Mouse (Mus musculus): ENCODE measurements around the gene Med13l.

Med13l gene

DNA sequence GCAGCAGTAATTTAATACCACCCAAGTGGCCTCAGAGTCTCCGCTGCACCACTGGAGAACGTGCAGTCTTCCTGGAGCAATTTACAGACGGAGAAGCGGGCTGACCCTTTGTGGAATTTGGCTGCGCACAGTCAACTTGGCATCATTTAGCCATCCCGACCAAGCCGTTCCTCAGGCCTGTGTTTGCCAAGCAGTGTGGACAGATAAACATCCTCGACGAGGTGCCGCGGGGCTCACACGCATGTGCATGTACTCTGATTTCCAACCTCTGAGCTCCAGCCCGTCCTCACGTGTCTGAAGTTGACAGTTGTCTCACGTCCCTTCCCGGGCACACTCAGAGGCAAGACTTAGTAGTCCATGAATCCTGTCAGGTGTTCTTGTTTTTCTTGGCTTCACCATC is 166.9 kb downstream of the Med13l start:
- no peak for DNase-seq (ENCODE audit: low read depth, low spot score)

DNA sequence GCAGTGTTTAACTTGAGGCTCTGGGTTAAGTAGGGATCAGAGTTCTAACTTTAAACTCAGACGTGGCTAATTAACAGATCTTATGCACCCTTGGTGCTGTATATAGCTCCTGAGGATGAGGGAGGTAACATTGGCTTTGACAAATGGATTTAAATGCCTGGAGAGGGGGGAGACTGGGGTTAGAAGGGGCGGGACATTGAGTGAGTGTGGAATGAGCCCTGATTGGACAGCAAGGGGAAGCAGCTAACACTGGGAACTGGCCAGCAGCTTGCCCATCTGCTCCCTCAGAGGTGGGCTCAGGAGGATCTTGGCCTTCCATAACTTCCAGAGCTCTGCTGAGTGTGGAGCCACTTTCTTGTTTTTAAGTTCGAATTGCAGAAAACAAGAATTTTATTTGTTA is 171.7 kb downstream of the Med13l start:
- DNase-seq (ENCODE audit: low read depth, low spot score), result no peak

DNA sequence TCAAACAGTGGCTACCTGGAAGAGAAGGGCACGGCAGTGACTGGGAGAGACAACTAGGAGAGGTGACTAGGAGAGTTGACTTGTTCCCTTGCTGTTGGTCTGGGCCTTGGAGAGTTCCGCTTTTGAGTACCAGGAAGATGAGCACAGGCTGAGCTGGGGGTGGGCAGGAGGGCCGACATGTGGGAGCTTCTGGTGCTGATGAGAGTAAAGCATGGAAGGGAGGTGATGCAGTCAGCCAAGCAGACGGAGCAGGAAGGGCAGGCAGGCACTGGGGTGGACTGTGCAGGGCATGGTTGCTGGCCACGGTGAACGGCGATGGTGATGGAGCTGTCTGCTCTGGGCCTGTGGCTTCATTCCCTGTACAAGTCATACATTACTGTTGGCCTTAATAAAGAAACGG is 172.2 kb downstream of the Med13l start:
- no peak for DNase-seq (ENCODE audit: low read depth, low spot score)

DNA sequence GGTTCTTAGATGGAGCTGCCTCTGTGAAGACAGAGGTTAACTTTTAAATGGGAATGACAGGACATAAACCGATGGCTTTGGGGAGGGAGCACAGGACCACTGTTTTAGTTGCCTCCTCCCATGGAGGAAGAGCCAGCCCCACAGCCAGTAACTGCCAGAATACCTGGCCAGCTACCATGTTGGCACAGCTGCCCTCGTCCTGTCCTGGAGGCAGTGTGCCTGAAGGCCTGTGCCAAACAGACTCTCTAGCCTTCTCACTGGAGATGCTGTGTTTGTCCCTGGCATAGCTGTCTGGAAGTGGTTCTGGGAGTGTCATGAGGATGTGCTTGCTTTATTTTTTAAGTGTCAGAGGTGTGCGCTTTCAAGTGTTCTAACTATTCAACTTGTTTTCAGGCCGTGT is 173.1 kb downstream of the Med13l start:
- no peak for DNase-seq (ENCODE audit: low read depth, low spot score)

DNA sequence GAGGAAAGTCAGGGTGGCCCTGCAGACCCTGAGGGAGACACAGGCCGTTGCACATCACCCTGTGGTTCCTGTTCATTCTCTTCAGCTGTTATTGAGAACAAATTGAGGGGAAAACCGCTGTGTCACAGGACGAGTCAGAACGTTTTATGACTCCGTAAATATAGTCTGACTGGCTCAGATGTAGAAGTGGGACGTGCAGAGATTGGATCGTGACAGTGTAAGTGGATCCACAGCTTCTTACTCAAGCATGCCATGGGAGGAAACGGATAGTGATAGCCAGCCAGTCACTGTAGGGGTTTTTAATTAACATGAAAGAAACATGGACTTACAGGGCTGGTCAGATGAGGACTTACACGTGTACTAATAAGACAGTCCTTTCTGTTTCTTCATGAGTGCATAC is 174.0 kb downstream of the Med13l start:
- DNase-seq (ENCODE audit: low read depth, low spot score), result no peak

DNA sequence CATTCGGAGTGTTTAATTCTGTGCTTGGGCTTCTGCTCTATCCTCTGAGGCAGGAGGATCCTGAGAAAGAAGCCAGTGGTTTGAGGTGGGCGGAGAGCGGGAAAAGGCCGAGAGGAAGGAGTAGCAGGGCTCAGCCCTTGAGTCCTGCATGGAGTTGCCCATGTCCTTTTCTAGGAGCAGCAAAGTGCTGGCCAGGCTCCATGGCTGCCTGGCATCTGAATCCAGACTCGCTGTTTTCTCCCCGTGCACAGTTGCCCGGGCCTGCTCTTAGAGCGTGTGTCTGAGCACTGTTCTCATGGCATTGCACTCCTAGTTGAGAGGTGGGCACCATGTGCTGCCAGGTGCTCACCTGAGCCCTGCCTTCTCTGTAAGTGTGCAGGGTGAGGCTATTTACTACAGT is 175.3 kb downstream of the Med13l start:
- no peak for DNase-seq (ENCODE audit: low read depth, low spot score)

DNA sequence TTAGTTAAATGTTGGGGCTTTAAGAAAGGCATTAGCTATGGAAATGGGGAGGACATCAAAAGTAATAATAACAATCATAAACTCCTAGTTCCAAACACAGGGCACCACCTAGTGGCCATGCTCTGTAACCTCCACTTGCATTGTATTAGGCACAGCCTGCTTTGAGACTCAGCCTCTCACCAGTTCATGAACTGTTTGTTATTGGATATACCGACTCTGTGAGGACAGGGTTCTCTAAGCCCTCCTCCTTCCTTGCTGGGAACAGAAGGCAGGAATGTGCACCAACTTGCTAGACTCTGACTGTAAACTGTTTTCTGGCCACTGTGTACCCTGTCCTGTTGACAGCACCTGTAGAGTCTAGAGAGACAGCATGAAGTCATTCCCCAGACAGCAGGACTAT is 177.1 kb downstream of the Med13l start:
- no peak for DNase-seq (ENCODE audit: low read depth, low spot score)

DNA sequence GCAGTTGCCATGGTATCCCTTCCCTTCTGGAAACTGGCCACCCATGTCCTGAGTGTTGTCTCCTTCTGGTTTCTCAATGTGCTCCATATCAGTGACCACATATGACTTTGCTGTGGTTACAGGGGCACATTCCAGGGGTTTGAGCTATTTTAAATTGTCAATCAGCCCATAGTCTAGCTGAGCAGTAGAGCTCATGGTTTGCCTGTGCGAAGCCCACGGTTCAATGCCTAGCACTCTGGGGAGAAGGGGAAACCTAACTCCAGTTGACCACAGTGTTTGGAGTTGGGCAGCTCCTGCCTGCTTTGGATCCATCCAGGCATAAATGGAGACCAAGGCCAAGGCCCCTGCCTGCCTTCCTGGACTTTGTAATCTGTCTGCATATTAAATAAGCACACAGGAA is 182.6 kb downstream of the Med13l start:
- no peak for DNase-seq (ENCODE audit: low read depth, low spot score)

DNA sequence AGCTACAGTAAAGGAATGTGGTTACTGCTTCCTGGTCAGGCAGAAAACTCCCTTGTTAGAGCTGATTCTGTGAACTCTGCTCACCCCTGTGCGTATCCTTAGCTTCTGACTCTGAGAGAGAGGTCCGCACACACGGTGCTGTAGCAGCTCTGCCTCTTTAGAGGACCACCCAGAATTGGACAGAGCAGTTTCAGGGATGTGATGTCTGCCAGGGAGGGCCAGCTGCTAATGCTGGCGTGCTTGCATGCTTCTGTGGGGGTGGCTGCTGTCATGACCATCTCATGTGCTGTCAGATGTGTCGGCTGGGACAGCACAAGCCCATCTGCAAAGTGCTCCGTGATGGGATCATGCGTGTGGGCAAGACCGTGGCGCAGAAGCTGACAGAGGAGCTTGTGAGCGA is 186.5 kb downstream of the Med13l start:
- DNase-seq (ENCODE audit: low read depth, low spot score), result no peak

DNA sequence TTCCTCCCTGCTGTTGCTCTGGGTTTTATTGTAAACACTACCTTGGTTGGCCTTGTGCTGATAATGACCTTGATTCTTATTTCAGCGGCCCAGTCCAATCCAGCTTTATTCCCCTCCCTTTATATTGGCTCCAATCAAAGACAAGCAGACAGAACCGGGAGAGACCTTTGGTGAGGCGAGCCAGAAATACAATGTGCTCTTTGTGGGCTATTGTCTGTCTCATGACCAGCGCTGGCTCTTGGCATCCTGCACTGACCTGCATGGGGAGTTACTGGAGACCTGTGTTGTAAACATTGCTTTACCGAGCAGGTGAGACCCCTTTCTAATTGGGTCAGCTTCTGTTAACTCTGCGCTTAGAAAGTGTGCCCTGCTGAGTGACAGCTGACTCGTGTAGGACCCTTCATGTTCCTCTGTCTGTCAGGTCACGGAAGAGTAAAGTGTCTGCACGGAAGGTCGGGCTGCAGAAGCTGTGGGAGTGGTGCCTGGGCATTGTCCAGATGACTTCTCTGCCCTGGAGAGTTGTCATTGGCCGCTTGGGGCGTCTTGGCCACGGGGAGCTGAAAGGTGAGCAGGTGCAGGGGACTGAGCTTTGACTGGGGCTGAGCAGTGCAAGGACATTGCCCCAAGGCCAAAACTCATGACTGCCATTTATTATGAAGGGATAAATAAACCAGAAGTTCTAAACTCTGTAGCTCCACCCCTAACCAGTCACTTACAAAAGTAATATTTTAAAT is 191.1 kb downstream of the Med13l start:
- no peak for DNase-seq (ENCODE audit: low read depth, low spot score)

DNA sequence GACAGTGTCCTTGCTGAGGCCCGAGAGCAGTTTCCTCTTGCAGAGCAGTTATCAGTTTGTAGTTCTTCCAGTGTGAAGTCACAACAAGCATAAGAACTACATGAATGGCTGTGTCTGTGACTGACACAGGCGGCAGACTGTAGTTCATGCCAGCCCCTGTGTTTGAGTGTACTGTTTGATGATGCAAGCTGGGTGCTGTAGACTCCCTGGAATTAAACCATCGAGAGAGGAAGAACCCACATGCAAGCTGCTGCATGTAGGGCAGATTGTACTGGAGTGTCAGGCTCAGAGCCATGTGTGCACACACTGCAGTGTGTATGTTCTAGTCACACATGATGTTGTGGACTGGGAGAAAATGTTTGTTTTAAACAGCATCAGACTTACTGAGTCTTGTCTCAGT is 192.4 kb downstream of the Med13l start:
- DNase-seq (ENCODE audit: low read depth, low spot score), result no peak

DNA sequence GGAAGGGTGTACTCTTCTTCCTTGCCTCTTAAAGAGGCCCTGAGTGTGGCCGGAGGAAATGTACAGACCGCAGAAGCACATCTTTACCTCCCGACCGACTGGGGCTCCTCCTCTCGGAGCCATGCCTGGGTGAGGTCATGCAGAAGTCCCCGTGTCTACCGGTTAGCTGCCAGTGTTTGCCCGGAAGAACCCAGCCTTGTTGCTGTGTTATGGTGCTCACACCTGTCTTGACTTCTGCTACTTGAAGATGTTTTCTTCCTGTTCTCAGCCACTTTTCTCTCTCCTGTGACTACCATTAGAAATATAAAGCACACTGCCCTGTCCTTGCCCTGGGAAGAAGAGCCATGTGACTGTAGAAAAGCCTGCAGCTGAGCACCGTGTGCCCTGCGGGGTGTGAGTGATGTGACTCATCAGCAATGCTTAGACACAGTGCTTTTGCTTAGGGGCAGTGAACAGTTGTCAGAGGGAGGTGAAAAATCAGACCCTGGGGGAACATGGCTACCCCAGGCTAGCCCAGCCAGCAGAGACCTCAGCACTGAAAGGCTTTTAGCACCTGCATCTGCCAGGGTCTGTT is 193.1 kb downstream of the Med13l start:
- DNase-seq (ENCODE audit: low read depth, low spot score), result no peak

DNA sequence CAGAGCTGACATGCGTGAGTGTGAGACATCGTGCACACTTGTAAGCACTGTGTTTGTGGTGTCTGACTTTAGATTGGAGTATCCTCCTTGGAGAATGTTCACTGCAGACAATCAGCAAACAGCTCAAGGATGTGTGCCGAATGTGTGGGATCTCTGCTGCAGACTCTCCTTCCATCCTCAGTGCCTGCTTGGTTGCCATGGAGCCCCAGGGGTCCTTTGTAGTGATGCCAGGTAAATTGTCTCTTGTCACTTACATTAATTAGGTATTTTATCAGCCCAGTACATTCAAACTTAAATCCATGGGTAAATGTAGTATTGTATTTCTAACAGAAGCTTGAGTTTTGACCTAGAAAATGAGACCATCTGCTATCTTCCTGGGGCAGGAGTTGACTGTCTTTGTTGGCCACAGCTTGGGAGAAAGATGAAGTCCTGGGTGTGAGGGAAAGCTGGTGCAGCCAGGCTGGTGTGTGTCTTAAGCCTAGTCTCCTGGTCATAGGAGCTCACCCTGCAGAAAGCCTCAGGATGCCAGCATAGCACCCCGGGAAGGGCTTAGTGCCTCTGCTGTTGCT is 193.8 kb downstream of the Med13l start:
- no peak for DNase-seq (ENCODE audit: low read depth, low spot score)

DNA sequence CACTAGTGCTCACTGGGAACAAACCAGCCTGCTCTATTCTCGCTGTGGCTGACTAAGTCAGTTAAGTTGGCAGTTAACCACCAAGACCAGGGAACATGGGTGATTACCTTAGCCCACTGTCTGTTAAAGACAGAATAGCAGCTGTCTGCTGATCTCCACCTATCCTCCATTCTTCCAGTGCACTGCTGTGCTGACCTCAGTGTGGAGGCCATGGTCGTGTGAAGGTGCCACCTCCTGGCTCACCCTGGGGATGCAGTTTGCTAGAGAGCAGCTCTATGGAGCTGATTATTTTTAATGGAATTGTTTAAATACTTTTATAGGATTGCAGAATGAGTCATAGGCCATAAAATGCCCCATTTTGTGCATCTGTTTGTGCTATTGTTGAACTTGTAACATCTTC is 195.6 kb downstream of the Med13l start:
- DNase-seq (ENCODE audit: low read depth, low spot score), result no peak

DNA sequence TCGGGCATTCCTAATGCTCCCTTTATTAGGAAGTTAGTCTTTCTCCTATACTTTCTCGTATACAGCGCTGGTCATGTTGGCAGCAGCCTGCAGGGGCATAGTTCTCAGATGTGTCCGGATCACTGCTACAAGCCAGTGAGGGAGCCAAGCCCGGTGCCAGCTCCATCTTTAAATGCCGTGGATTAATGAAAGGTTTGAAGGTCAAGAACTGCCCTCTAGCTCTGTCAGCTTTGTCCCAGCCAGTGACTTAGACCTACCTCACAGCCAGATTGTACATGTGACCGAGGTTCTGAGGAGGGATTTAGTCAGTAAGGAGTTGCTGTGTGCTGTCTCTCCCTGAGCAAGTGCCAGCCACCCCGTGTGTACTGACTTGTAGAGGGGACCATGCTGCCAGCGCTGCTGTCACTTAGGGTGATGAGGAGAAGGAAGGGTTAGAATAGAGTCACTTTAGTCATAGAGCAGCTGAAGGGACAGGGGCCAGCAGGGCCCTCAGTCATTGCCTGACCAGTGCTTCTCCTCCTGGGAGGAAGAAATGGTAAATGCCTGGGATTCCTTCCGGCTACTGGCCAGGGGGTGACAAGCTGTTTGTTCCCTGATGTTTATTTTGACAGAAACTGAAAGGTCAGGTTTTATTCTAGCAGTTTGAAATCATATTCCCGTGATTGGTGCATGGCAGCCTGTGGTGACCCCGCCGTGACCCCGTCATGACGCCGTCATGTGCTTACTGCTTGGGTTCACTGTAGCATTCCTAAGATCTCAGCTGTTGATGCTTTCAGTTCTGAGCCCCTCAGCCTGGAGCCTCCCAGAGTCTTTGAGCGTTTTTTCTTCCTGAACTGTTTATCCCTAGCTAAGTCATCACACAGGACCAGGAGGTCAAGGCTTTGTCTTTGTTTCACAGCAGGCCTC is 197.2 kb downstream of the Med13l start:
- DNase-seq (ENCODE audit: low read depth, low spot score), result no peak

DNA sequence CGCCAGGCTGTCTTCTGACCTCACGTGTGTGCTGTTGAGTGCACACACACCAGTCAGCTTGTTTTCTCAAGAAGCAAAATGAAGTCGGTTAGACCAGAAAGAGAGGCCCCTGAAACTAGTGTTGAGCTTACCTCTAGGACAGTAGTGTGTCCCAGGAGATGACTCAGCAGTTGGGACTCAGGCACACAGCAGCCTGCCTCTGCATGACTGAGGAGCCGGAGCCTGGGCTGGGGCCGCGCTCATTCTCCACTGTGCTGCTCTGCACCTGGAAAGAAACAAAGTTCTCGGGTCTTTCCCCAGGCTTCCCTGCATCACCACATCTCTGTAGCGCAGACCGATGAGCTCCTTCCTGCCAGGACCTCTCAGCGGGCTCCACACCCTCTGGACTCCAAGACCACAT is 200.5 kb downstream of the Med13l start:
- DNase-seq (ENCODE audit: low read depth, low spot score), result no peak

DNA sequence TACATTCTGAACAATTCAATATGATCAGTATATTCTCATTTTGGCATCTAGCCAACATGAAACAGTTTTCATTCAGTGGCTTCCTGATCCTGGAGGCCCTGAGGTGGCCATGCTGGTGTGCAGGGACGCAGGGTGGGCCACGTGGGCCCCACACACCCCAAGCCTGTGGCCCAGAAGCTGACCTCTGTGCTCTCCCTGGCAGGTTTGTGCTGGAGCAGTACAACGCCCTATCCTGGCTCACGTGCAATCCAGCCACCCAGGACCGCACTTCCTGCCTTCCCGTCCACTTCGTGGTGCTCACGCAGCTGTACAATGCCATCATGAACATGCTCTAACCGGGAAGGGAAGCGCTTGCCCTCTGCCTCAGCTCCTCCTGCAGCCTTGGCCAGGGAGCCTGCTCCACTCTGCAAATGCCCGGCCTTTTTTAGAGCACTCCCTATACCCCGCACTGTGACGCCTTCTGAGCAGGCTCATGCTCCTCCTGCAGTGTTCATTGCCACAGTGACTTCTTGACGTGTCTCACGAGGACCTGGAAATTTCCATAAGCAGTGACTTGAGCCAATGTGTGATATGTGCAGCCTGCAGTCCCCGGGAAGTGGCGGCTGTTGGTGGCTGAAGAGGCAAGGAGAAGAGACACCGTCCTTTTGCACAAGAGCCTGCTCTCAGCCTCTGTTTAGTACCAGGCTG is 202.2 kb downstream of the Med13l start:
- no peak for DNase-seq (ENCODE audit: low read depth, low spot score)

DNA sequence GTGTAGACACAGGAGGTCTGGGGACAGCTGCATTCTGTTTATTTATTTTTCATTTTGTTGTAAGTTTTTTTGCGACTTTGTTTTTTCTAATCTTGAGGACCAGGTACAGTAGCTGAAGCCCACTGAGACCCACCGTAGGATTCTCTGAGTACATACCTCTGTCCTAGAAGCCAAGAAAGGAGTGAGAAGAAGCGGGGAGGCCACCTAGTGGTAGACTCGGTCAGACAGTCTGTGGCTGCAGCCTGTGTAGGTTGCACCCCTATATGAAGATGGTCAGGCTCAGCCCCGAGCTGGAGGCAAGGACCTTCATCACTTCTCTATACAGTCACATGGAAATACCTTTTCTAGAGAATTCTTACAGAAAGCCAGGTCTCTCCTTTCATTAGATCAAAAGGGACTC is 202.9 kb downstream of the Med13l start:
- no peak for DNase-seq (ENCODE audit: low read depth, low spot score)

DNA sequence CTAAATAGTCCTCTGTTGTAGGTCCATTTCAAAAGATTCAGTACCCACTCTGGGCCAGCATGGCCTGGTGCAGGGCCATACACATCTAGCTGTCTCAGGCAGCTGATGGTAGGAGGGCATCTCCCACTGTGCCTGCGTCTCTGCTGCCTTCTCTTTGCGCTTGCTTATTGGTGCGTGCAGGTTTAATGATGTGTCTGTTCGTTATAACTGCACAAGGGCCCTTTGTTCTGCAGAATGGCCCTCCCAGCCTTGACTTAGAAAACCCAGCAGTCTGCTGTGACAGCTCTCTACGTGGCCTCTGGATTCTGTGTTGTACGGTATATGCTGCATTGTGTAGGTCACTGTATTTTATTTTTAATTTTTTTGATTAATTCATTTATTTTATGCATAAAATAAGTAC is 208.7 kb downstream of the Med13l start:
- no peak for DNase-seq (ENCODE audit: low read depth, low spot score)

DNA sequence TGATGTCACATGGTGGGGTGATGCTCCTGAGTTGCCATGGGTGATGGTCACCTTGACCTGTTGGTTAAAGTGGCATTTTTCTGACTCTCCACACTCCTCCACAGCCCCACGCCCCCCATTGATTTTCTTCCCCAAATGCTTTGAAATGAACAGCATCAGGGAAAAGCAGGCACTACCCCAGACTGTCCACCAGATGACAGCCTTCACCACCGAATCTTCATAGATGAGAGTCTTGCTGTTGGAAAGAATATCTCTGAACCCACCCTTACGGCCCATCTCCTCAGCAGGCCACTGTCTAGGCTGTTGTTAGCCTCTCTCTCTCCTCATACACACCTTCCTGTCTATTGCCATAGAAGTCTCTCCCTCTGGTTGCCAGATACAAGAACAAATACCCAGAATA is 213.4 kb downstream of the Med13l start:
- DNase-seq (ENCODE audit: low read depth, low spot score), result no peak

DNA sequence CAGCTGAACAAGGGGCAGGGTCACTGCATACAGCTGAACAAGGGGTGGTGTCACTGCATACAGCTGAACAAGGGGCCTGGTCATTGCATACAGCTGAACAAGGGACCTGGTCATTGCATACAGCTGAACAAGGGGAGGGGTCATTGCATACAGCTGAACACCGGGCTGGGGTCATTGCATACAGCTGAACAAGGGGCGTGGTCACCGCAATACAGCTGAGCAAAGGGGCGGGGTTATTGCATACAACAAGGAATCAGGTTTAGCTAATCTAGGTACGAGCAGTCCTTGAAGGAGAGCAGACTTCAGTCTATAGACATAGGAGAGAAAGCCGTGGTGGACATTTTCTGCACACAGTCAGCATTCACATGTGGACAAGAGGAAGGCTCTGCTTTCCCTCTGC is 215.9 kb downstream of the Med13l start:
- no peak for DNase-seq (ENCODE audit: low read depth, low spot score)

DNA sequence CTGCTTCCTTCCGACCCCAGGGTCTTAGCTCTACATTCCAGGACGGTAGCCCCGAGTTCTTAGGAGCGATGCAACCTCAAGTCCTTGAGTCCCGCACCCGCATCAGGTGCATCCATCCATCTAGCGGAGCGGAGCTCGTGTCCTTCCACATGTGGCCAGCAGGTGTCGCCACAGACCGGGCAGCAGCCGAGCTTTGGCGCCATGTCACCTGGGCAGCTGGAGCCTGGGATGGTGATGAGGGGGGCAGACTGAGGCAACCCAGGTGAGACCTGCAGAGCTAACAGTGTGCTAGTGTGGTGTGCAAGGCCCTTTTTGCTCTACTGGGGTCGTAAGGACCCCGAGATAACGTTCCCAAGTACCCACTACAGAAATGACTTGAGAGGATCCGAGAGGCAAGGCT is 221.1 kb downstream of the Med13l start:
- peak; percentile 45 for DNase-seq (ENCODE audit: low read depth, low spot score)

Data from WW6 (cell line).